Mouse (Mus musculus) erythroid progenitor cell, adult 5-6 weeks (primary cell): Measurements from ENCODE around the gene Mafk. TPM values are rescaled to one million over a fixed set of nuclear protein-coding genes. Genes with fewer than 3 reads are reported as not detected.
"Not testable (repeated sequence)": the region's sequence is repeated elsewhere in the genome, so short reads cannot be mapped to it uniquely, and the experiment has no call there.

ENCODE experiments used
- ATAC-seq: replicated peaks from 2 replicates; pipeline ENCODE4 v1.8.0; 2016; ENCODE audit warnings: moderate number of reproducible peaks, mild to moderate bottlenecking, moderate TSS enrichment, inconsistent platforms; ENCODE audit not compliant: poor library complexity, low FRiP score, severe bottlenecking
- total RNA-seq, 2 experiments: library from RNA; stranded (forward) in 1 of 2; stranded (reverse) in 1 of 2; fragments of 150-400 nt in 1 of 2; fragments of 186-747, 209-891 nt in 1 of 2; gene quantifications; 2 replicates each; pipeline versions ENCODE4 v1.2.3 to v1.2.4; 2015 to 2017; ENCODE audit warnings: low replicate concordance in 2 of 2

The Mafk gene
- 36.5 and 36.8 TPM in 2 replicates for total RNA-seq (2015; ENCODE audit: low replicate concordance)
- total RNA-seq (2017; ENCODE audit: low replicate concordance), result 45.3 and 55.7 TPM in 2 replicates

DNA sequence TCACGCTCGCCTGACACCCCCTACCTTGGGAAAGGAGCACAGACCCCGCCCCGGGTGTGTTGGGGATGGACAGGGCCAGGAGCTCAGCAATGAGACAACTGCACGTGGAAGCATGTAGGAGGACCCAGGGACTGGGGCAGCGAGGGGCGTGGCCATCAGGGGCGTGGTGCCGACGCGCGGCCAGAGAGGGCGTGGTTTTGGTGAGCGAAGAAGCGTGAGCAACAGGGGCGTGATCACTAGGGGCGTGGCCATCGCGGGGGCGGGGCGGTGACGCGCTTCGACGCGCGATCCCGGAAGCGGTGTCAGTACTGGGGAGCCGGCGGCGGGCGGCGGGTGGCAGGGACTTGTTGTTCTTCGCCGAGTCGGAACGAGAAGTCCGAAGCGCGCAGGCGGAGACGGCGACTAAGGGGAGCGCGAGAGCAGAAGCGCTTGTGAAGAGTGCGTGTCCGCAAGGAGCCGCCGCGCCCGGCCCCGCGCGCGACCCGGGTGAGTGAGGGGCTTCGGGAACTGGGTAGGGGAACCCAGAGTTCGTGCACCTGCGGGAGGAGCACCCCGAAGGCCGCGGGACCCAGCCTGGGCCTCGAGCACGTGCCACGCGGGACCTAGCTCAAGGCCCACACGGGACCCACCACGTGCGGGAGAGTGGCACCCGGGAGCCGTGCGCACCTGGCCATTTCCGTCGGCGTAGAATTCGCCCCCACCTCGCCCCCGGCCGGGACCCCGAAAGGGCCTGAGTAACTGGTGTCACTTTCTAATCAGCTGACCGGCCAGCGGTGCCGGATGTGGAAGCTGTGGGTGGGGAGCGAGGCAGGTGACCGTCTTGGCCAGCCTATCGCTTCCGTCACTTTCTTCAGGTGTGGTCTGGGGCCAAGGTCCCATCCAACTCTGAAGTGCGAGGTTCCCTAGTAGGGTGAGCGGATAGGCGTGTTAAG lies at the start of gene Mafk:
TSS of gene Mafk (plus strand) at position 287 of the 932 bp plus-strand sequence.
- ATAC-seq, result peak; percentile 78

DNA sequence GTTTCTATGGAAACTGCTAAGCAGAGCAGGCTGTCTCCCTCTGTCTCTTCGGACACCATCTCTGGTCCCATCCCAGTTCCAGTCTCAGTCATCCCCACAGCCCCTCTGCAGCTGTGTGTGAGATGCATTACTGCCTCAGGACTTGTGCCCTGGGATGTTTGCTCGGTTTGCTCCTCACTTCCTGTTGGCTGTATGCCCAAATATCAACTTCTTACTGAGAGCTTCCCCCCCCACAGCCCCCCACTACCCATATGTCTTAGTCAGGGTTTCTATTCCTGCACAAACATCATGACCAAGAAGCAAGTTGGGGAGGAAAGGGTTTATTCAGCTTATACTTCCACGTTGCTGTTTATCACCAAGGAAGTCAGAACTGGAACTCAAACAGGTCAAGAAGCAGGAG lies 48.7 kb upstream of the Mafk start:
- not testable (repeated sequence) for ATAC-seq

DNA sequence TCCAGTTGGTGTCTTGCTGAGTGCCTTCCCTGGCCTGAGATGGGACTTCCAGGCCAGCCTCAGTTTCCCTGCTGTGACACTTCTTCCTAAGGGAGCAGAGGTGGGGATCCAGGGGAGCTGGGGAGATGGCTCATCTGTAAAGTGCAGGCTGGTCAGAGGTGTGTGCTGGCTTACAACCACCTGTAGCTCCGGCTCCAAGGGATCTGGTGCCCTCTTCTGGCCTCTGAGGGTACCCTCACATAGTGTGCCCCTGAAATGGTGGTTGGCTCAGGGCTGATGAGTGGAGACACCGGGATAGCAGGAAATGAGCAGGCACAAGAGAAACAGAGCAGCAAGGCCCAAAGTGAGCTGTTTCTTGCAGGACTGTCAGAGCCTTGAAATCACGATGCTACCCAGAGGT lies 45.5 kb upstream of the Mafk start:
- ATAC-seq, result peak; percentile 78

DNA sequence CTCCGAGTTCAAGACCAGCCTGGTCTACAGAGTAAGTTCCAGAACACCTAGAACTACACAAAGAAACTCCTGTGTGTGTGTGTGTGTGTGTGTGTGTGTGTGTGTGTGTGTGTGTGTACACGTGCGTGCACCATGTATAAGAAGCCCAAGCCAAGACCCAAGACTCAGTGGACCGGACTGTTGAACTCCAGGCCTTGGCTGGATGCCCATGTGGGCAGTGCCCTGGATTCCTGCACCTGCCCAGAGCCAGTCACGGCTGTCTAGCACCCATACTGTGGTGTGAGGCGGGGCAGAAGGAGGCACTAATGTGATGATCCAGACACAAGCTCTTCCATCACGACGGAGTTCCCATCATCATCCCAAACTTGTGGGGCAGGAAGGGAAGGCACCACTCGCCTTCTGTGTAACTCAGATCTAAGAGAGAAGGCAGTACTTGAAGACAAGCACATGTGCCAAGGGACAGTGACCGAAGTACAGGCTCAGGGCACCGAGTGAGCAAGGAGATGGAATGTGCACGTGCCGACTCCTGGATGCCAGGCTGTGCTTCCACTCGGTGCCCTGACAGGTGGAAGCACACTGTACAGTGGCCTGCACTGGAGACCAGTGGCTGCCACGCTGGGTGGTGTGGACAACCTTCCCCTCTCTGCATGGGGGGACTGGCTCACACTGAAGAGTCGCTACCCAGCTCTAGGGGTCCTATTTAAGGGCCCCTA lies 41.7 kb upstream of the Mafk start:
- no peak for ATAC-seq

DNA sequence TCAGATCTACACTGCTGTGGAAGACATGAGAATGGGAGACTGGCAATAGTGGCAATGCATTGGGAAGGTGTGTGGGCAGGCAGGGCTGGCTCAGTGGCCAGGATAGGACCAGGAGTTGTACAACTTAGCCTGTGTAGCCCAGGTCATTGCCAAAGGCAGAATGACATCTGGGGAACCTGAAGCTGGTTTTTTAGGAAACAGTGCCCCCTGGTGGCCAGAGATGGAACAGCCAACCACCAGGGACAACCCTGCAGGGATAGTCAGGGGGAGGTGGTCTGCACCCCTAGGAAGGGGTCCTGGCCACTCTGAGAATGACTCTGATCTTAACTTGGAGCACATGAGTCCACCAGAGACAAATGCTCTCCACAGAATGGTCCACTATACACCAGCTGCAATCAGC lies 40.8 kb upstream of the Mafk start:
- ATAC-seq, result peak; percentile 47

DNA sequence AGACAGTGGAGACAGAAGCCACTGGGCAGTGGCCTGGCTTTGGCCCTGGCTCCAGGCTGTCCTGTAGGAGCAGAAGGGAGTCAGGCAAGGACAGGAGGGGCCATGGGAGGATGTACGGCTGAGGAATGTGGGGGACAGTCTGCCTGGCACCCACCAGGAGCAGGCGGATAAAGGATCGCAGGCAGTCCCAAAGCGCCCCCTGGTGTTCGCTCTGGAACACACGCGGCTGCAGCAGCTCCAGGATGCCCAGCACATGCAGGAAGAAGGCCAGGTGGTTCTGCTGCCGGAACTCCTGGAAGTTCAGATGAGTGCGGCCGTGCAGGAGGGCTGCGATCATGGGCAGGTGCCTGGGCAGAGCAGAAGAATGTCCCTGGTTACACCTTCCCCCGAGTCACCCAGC lies 36.6 kb upstream of the Mafk start:
- peak; percentile 28; the same call in 1 of the 2 replicates for ATAC-seq

DNA sequence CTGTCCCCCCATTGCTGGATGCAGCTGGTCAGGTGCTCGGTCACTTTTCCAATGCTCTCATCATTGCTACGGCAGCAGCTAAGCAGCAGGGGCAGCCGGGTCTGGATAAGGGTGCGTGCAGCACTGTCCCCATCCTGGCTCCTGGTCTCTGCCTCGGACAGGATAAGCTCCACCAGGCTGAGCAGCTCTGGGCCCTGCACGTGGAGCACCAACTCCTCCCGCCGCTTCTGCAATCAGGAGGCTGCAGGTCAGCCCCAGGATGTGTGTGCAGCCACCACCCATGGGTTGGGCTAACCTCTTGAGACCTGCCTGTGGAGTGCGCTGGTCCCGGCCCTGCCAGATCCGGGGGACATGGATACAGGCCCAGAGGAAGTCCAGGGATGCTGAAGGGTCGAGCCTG lies 35.2 kb upstream of the Mafk start:
- ATAC-seq, result no peak

DNA sequence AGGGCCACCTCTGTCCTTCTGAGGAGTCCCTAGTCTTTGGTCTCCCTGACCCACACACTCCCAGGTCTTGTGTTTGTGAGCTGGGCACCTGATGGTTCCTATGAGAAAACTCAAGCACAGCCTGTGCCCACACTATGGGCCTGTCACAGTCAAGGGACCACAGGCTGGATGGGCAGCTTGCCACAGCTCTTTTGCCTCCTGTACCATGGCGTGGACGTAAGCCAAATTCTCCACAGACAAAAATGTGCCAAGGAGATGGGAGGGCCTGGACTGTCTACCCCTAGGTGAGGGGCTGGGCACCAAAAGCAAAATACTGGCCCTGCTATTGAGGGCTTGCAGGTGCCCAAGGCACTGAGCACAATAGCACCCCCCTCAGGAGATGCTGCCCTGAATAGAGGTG lies 34.7 kb upstream of the Mafk start:
- ATAC-seq, result no peak

DNA sequence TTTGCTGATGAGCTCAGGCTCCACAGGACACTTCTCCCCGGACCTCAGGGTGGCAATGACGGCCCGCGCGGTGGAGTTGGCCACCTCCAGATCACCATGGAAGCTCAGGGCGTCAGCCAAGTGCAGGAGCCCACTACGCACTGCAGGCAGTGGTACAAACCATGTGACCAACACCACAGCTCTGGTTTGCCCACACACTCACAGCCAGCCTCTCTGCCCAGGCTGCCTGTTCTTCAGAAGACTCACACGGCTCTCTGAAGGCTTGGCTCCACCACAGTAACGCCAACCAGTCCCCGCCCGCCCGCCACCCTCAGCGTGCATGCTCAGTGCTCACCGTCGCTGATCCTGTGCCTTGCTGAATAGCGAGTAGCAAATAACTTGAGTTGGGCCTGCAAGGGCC lies 33.2 kb upstream of the Mafk start:
- no peak for ATAC-seq

DNA sequence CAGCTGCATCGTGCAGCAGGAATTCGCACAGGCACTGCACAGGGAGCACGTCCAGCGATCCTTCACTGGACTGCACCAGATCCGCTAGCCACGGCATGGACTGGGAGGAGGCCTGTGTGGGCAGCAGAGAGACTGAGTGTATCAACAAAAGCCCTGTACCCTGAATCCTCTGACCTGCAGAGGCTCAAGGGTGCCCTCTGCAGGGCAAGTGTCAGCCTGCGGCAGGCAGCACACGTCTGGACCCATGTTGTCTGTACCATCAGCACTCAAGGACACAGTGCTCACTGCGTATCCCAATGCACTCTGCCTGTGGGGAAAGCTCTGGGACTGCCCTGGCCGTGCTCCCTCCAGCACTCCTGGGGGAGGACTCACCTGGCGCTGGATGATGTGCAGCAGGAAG lies 27.0 kb upstream of the Mafk start:
- ATAC-seq, result peak; percentile 54

DNA sequence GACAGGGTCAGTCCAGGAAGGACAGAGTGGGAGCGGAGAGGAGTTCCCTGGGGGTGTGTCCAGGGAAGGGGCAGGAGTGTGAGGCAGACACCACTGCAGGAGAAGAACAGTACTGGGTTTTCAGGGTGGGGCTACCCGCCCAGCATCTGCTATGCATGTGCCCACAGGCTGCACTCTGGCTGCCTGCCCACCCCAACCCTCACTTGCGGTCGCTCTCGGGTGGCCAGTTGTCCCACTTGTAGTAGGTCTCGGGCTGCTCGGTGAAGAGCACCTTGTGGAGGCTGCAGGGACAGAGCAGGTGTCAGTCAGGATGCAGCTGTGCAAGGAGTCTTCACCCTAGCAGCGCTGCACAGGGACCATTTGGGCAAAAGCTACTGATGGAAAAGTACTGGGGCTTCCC lies 23.1 kb upstream of the Mafk start:
- no peak for ATAC-seq

DNA sequence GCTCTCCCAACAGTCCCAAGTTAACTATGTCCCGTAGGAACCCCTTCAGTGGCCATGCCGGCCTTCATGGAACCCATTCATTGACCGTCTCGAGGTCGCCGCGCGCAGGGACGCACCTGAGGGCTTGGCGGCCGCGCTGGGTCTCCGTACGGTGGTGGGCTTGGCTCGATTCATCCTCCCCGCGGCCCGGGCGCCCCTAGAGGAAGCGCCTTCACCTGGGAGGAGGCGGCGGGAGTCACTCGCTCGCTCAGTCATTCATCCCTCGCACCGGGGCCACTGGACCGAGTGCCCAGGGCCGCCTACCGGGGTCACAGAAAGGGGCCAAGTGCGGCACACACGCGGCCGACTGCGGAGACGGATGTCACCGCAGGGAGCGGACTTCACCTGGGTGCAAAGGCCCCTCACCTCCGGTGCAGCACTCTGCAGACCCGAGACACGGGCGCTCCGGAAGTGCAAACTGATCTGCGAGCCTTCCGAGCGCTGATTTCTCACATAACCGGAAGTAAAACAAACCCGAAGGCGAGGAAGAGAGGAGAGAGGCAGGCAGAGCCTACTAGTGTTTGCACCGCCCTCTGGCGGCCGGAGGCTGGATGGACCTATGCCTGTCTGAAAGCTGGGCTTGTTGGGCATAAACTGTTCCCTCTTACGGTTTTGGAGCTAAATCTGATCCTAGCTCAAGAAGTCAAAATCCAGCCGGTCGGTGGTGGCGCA lies 15.9 kb upstream of the Mafk start, which contains the start of gene Ints1:
TSS of gene Ints1 (minus strand) at position 459 of the 711 bp plus-strand sequence.
- peak; percentile 95 for ATAC-seq

DNA sequence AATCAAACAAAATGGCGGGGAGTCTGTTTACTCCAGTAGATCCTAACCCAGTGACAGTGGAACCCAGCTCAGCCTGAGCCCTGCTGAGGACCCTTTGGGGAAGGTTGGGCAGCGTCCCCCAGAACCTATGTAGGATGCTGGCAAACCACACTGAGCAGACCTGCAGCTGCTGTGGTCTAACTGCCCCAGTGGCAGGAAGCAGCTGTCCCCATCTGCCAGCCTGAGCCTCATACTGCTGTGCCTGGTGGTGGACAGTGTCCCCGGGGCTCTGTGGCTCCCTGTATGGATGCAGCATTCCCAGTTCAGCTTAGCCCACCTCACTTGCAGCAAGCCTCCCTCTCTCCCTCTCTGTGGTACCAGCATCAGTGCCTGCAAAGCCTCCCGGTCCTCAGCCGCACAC lies 14.3 kb upstream of the Mafk start:
- no peak for ATAC-seq

DNA sequence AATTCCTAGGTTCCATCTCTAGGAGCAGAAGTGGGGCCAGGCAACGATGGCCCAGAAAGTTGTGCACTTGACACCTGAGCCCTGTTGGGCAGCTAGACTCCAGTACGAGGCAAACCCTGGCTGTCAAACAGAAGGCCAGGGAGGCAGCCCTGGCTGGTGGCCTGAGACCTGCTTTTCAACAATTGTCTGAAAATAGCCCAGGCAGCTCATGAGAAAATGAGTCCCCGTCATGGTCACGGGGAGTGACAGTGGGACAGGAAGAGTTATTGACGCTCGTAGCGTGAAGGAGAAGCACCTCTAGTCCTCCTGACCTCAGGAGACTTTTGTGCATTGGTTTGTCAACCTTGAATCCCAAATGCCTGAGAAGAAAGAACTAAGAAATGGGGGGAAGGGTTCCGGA lies 9.9 kb upstream of the Mafk start:
- no peak for ATAC-seq

DNA sequence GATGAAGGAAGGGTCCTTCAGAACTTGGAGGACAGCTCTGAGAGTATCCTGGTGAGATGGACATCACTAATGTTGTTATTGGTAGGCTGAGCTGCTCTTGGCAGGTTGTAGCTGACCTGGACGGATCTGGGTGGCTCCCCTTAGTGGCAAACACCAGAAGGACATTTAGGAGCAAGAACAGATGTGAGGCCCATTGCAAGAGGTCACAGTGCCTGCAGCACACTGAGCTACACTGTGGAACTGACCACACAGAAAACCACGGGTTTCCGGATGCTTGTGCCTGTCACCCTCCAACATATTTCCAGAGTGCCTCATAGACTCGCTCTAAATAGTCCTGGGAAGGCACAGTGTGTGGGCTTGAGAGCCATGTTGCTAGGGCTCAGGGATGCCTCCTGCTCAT lies 1.8 kb upstream of the Mafk start:
- ATAC-seq, result no peak

DNA sequence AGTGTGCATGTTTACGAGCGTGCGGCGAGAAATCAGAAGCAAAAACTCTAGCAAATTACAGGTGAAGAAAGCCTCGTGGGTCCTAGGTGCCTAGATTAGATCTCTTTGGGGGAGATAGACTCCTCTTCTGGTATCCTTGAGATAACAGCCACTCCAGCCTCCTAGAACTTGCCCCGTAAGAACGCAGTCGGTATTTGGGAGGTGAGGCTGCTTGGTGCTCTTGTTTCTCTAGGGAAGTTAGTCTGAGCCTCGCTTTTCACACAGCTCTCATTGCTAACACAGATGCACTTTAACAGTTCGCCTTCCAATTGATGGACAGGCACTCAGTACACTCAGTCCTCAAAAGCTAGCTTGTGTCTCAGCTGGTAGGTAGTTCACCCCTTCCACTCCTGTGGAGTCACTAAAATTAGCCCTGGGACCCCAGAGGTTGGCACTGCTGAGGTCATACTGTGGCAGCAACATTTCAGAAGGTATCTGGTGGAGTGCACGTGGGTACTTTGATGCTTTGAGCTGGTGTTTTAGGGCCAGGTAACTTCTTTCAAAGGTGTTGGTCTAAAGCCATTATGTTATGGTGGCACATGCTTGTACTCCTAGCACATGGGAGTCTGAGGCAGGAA lies 954 bp downstream of the Mafk start:
- 0 out of 2 replicates have a peak, but pooled peaks have one; percentile 17 for ATAC-seq

DNA sequence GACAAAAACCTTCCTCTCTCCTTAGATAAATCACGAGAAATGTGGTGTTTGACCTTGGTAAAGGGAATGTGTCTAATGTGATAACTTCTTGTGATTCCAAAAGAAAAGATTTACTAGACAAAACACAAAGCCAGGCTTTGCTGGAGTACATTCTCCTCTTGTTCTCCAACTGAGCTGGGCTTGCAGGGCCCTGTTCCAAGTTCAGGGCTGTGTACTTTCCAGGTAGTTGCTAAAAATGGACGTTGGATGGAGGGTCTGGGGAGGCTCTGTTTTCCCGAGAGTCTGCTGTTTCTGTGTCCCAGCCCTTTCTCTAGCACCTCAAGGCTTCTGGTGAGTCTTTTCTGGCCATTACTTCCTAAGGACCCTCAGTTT lies 1.6 kb downstream of the Mafk start:
- no peak for ATAC-seq

DNA sequence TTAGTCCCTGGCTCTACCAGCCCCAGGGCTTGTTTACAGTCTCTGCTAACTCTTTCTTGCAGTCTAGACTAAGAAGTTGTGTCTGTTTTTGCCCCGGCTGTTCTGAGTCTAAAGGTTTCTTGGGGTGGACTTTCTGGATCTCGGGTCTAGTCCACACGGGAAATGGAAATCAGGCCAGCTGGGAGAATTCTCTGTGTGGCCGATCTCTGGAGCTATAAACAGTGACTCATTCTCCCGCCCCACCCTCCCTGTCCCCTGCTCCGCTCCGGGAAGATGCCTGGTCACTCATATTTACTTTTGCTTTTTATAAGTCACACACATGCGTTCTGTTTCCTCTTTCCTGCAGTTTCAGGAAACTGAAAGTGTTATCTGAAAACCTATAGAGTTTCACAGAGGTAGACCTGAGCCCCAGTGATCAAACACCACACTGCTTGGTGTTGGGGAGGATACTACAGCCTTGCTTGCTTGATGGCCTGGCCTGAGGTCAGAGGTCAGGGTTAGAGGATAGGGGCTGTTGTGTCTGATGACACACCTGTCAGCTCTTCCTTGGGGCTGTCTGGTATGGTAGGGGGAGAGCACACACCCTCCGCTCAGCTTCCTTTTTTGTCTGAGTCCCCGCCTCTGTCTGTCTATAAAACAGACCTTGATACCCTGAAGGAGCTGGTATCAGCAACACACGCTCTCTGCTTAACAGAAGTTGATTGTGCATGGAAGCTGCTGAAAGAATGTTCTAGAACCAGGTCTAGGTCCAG lies 2.2 kb downstream of the Mafk start:
- ATAC-seq, result 0 out of 2 replicates have a peak, but pooled peaks have one; percentile 20

DNA sequence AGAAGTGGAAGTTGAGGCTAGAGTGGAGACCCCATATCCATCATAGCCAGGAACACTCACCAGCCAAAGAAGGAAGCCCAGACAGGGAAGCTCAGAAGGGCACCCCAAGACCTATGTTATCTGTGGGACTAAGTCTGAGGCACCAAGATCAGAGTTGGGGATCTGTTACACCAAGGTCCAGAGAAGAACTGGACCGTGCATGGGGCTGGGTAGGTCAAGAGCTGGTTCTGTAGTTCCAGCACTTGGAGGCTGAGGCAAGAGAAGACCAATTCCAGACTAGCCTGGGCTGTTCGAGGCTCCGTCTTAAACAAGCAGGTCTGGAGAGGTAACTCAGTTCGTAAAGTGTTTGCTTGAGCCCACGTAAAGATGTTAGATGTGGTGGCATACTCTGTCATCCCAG lies 2.8 kb downstream of the Mafk start:
- ATAC-seq, result no peak
